Mouse (Mus musculus): ENCODE measurements at regions not wholly inside any gene's neighbourhood (a gene's known extent, or its start where the extent isn't known, plus 50 kb on each side); places are given as distances from the start of the nearest gene placed in this dataset.

GRCm38 (mm10) chr17:64511139-64511779, 89.3 kb upstream of the Man2a1 start:
- Histone ChIP-seq H3K4me3 (ENCODE audit: low read depth, low read length) (no peak overlapping the region), H3K9me3 (ENCODE audit: control insufficient read depth, low read length) (no peaks in the 10 kb centered on the region), H3K4me1 (ENCODE audit: control insufficient read depth, insufficient read depth, low read length) (no peaks in the 10 kb centered on the region), H3K4me2 (ENCODE audit: low read depth, low read length) (no peak overlapping the region), H3K36me3 (ENCODE audit: control insufficient read depth, insufficient read depth, low read length) (no peaks in the 10 kb centered on the region), H3K9ac (ENCODE audit: low read depth, low read length) (no peak overlapping the region), H3K27me3 (replicated peaks; ENCODE audit: control insufficient read depth, insufficient read depth, low read length) (no peaks in the 10 kb centered on the region), H3K27ac (replicated peaks; ENCODE audit: low read depth, low read length) (no peak overlapping the region)
- 82% methylated on average over 3 of the region's 3 CpGs for WGBS
- DNase-seq (ENCODE audit: low spot score) (no peak), ATAC-seq (ENCODE audit: low read depth) (no peak)

GRCm38 (mm10) chr17:64522213-64522612, 78.3 kb upstream of the Man2a1 start:
- 75% methylated on average over 8 of the region's 8 CpGs for WGBS
- Histone ChIP-seq H3K9ac (ENCODE audit: low read depth, low read length) (no peak overlapping the region), H3K27ac (replicated peaks; ENCODE audit: low read depth, low read length) (no peak overlapping the region), H3K36me3 (ENCODE audit: control insufficient read depth, insufficient read depth, low read length) (no peaks in the 10 kb centered on the region), H3K4me1 (ENCODE audit: control insufficient read depth, insufficient read depth, low read length) (no peaks in the 10 kb centered on the region), H3K27me3 (replicated peaks; ENCODE audit: control insufficient read depth, insufficient read depth, low read length) (no peaks in the 10 kb centered on the region), H3K4me3 (ENCODE audit: low read depth, low read length) (no peak overlapping the region), H3K9me3 (ENCODE audit: control insufficient read depth, low read length) (no peaks in the 10 kb centered on the region), H3K4me2 (ENCODE audit: low read depth, low read length) (no peak overlapping the region)
- DNase-seq (ENCODE audit: low spot score), result no peak
- ATAC-seq (ENCODE audit: low read depth), result no peak

GRCm38 (mm10) chr17:64523899-64524298, 76.6 kb upstream of the Man2a1 start:
- ATAC-seq (ENCODE audit: low read depth), result no peak
- Histone ChIP-seq H3K4me1 (ENCODE audit: control insufficient read depth, insufficient read depth, low read length) (no peaks in the 10 kb centered on the region), H3K27ac (replicated peaks; ENCODE audit: low read depth, low read length) (no peak overlapping the region), H3K4me2 (ENCODE audit: low read depth, low read length) (no peak overlapping the region), H3K9me3 (ENCODE audit: control insufficient read depth, low read length) (no peaks in the 10 kb centered on the region), H3K9ac (ENCODE audit: low read depth, low read length) (no peak overlapping the region), H3K36me3 (ENCODE audit: control insufficient read depth, insufficient read depth, low read length) (no peaks in the 10 kb centered on the region), H3K4me3 (ENCODE audit: low read depth, low read length) (no peak overlapping the region), H3K27me3 (replicated peaks; ENCODE audit: control insufficient read depth, insufficient read depth, low read length) (no peaks in the 10 kb centered on the region)
- no peak for DNase-seq (ENCODE audit: low spot score)
- WGBS, result 86% methylated on average over 8 of the region's 8 CpGs

- no peaks in the 10 kb centered on the region for H3K4me1 ChIP-seq (ENCODE audit: control insufficient read depth, insufficient read depth, low read length)
- ATAC-seq (ENCODE audit: low read depth) (no peak), DNase-seq (ENCODE audit: low spot score) (no peak)
- WGBS, result 78% methylated on average over 7 of the region's 7 CpGs
- H3K27me3 ChIP-seq (replicated peaks; ENCODE audit: control insufficient read depth, insufficient read depth, low read length), result no peaks in the 10 kb centered on the region
- H3K4me2 ChIP-seq (ENCODE audit: low read depth, low read length), result no peak overlapping the region
- no peaks in the 10 kb centered on the region for H3K36me3 ChIP-seq (ENCODE audit: control insufficient read depth, insufficient read depth, low read length)
- H3K9me3 ChIP-seq (ENCODE audit: control insufficient read depth, low read length), result no peaks in the 10 kb centered on the region
- no peak overlapping the region for H3K27ac ChIP-seq (replicated peaks; ENCODE audit: low read depth, low read length)
- H3K9ac ChIP-seq (ENCODE audit: low read depth, low read length), result no peak overlapping the region
- H3K4me3 ChIP-seq (ENCODE audit: low read depth, low read length), result no peak overlapping the region
Measured at GRCm38 (mm10) chr17:64527817-64528216, 72.7 kb upstream of the Man2a1 start.

GRCm38 (mm10) chr17:64528476-64528875, 72.1 kb upstream of the Man2a1 start:
- no peaks in the 10 kb centered on the region for H3K27me3 ChIP-seq (replicated peaks; ENCODE audit: control insufficient read depth, insufficient read depth, low read length)
- H3K9me3 ChIP-seq (ENCODE audit: control insufficient read depth, low read length), result no peaks in the 10 kb centered on the region
- no peak overlapping the region for H3K4me3 ChIP-seq (ENCODE audit: low read depth, low read length)
- no peak overlapping the region for H3K9ac ChIP-seq (ENCODE audit: low read depth, low read length)
- no peak overlapping the region for H3K27ac ChIP-seq (replicated peaks; ENCODE audit: low read depth, low read length)
- 85% methylated on average over 7 of the region's 7 CpGs for WGBS
- H3K36me3 ChIP-seq (ENCODE audit: control insufficient read depth, insufficient read depth, low read length), result no peaks in the 10 kb centered on the region
- no peak for ATAC-seq (ENCODE audit: low read depth)
- no peak for DNase-seq (ENCODE audit: low spot score)
- H3K4me1 ChIP-seq (ENCODE audit: control insufficient read depth, insufficient read depth, low read length), result no peaks in the 10 kb centered on the region
- no peak overlapping the region for H3K4me2 ChIP-seq (ENCODE audit: low read depth, low read length)

GRCm38 (mm10) chr17:64529296-64529994, 71.1 kb upstream of the Man2a1 start:
- no peak for DNase-seq (ENCODE audit: low spot score)
- Histone ChIP-seq H3K36me3 (ENCODE audit: control insufficient read depth, insufficient read depth, low read length) (no peaks in the 10 kb centered on the region), H3K27me3 (replicated peaks; ENCODE audit: control insufficient read depth, insufficient read depth, low read length) (no peaks in the 10 kb centered on the region), H3K4me1 (ENCODE audit: control insufficient read depth, insufficient read depth, low read length) (no peaks in the 10 kb centered on the region), H3K9ac (ENCODE audit: low read depth, low read length) (no peak overlapping the region), H3K4me3 (ENCODE audit: low read depth, low read length) (no peak overlapping the region), H3K9me3 (ENCODE audit: control insufficient read depth, low read length) (no peaks in the 10 kb centered on the region), H3K27ac (replicated peaks; ENCODE audit: low read depth, low read length) (no peak overlapping the region), H3K4me2 (ENCODE audit: low read depth, low read length) (no peak overlapping the region)
- no peak for ATAC-seq (ENCODE audit: low read depth)
- 84% methylated on average over 14 of the region's 14 CpGs for WGBS

- H3K36me3 ChIP-seq (ENCODE audit: control insufficient read depth, insufficient read depth, low read length), result no peaks in the 10 kb centered on the region
- H3K4me2 ChIP-seq (ENCODE audit: low read depth, low read length), result no peak overlapping the region
- H3K9ac ChIP-seq (ENCODE audit: low read depth, low read length), result no peak overlapping the region
- no peaks in the 10 kb centered on the region for H3K4me1 ChIP-seq (ENCODE audit: control insufficient read depth, insufficient read depth, low read length)
- DNase-seq (ENCODE audit: low spot score) (no peak), ATAC-seq (ENCODE audit: low read depth) (no peak)
- no peaks in the 10 kb centered on the region for H3K27me3 ChIP-seq (replicated peaks; ENCODE audit: control insufficient read depth, insufficient read depth, low read length)
- no peak overlapping the region for H3K27ac ChIP-seq (replicated peaks; ENCODE audit: low read depth, low read length)
- no peaks in the 10 kb centered on the region for H3K9me3 ChIP-seq (ENCODE audit: control insufficient read depth, low read length)
- H3K4me3 ChIP-seq (ENCODE audit: low read depth, low read length), result no peak overlapping the region
- WGBS, result 89% methylated on average over 7 of the region's 7 CpGs
Measured at GRCm38 (mm10) chr17:64531150-64531549, 69.4 kb upstream of the Man2a1 start.

GRCm38 (mm10) chr17:64534323-64534722, 66.2 kb upstream of the Man2a1 start:
- 0 out of 2 replicates have a peak, but pooled peaks cover 6% of the 10 kb centered on the region for H3K4me1 ChIP-seq (ENCODE audit: control insufficient read depth, insufficient read depth, low read length)
- H3K36me3 ChIP-seq (ENCODE audit: control insufficient read depth, insufficient read depth, low read length), result no peaks in the 10 kb centered on the region
- no peaks in the 10 kb centered on the region for H3K27me3 ChIP-seq (replicated peaks; ENCODE audit: control insufficient read depth, insufficient read depth, low read length)
- no peak overlapping the region for H3K4me3 ChIP-seq (ENCODE audit: low read depth, low read length)
- DNase-seq (ENCODE audit: low spot score), result no peak
- 85% methylated on average over 4 of the region's 4 CpGs for WGBS
- ATAC-seq (ENCODE audit: low read depth), result no peak
- H3K9me3 ChIP-seq (ENCODE audit: control insufficient read depth, low read length), result no peaks in the 10 kb centered on the region
- H3K27ac ChIP-seq (replicated peaks; ENCODE audit: low read depth, low read length), result no peak overlapping the region
- no peak overlapping the region for H3K9ac ChIP-seq (ENCODE audit: low read depth, low read length)
- H3K4me2 ChIP-seq (ENCODE audit: low read depth, low read length), result no peak overlapping the region

- H3K36me3 ChIP-seq (ENCODE audit: control insufficient read depth, insufficient read depth, low read length), result no peaks in the 10 kb centered on the region
- H3K27me3 ChIP-seq (replicated peaks; ENCODE audit: control insufficient read depth, insufficient read depth, low read length), result no peaks in the 10 kb centered on the region
- H3K4me3 ChIP-seq (ENCODE audit: low read depth, low read length), result no peak overlapping the region
- DNase-seq (ENCODE audit: low spot score) (peak; percentile 53), ATAC-seq (ENCODE audit: low read depth) (no peak)
- no peak overlapping the region for H3K4me2 ChIP-seq (ENCODE audit: low read depth, low read length)
- no peak overlapping the region for H3K27ac ChIP-seq (replicated peaks; ENCODE audit: low read depth, low read length)
- H3K9ac ChIP-seq (ENCODE audit: low read depth, low read length), result no peak overlapping the region
- H3K9me3 ChIP-seq (ENCODE audit: control insufficient read depth, low read length), result no peaks in the 10 kb centered on the region
- WGBS, result 16% methylated on average over 10 of the region's 10 CpGs
- H3K4me1 ChIP-seq (ENCODE audit: control insufficient read depth, insufficient read depth, low read length), result 0 out of 2 replicates have a peak, but pooled peaks cover 6% of the 10 kb centered on the region
Measured at GRCm38 (mm10) chr17:64538520-64538953, 62.0 kb upstream of the Man2a1 start.
